Comparison of ENCODE assay signal across 20 mouse cellular contexts in the genomic region with DNA sequence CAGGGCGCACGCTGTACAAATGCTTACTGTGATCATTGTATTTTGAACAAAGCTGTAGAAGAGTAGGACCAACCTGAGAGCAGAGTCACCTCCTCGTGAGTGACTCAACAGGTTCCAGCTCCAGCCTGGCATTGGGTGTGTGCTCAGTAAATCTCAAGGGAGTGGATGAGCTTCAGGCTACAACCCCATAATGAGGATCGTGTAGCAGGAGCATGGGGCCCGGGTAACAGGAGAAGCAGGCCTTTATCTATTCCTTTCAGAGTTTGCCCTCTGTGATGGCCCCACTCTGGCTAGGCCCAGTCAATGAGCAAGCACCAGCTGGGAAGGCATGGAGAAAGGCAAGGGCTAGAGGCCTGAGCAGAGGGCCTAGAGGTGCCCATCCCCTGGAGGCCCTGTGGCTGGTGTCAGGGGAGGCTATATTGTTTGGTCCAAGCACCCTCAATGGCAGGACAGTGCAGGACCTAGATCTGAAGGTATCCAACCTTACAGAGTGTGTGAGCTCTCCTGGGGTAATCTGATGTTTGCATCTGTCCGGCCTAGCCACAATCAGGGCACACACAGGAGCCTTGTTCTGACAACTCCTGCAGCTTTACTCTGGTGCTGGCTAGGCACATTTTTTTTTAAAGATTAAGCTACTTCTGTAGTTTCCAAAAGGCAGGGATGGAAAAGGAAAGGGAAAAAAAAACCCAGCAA. TPM values are rescaled to one million over a fixed set of nuclear protein-coding genes. Genes with fewer than 3 reads are reported as not detected.
DNase-seq lines count a peak whose midpoint lies in the region; ATAC-seq lines count a peak whose summit lies in the region.
"Had no signal": no experiment of that assay in that cellular context is flagged by ENCODE, and none has a peak within 500 bp of the region (broad histone marks: within the 10 kb centered on the region; RNA-seq: fewer than 3 reads in every experiment).

No protein-coding gene starts in this region.

- no peaks in the 10 kb centered on the region for H3K36me3 ChIP-seq in hindbrain, embryonic 13.5 days
- peaks cover 20% of the 10 kb centered on the region for H3K36me3 ChIP-seq in hindbrain, embryonic 10.5 days
- no peaks in the 10 kb centered on the region for H3K36me3 ChIP-seq in liver, embryonic 11.5 days (ENCODE audit: control insufficient read depth, insufficient read depth, low read length)
- H3K36me3 ChIP-seq in midbrain, embryonic 16.5 days (ENCODE audit: control insufficient read depth, insufficient read depth, low read length) = no peaks in the 10 kb centered on the region
- H3K36me3 ChIP-seq: G1E; limb, embryonic 10.5 days; lung, embryonic 15.5 days had no signal

- 67% methylated on average over 6 of the region's 6 CpGs for WGBS in hindbrain, embryonic 13.5 days
- 72% methylated on average over 6 of the region's 6 CpGs for WGBS in hindbrain, embryonic 10.5 days
- 57% methylated on average over 6 of the region's 6 CpGs for WGBS in liver, embryonic 11.5 days
- WGBS in midbrain, embryonic 16.5 days = 52% methylated on average over 6 of the region's 6 CpGs

- H3K4me1 ChIP-seq in hindbrain, embryonic 13.5 days (replicated peaks) = peaks cover 12% of the 10 kb centered on the region
- peaks cover 9% of the 10 kb centered on the region for H3K4me1 ChIP-seq in hindbrain, embryonic 10.5 days (replicated peaks)
- peaks cover 6% of the 10 kb centered on the region for H3K4me1 ChIP-seq in liver, embryonic 11.5 days (replicated peaks; ENCODE audit: control insufficient read depth, insufficient read depth, low read length)
- 0 out of 2 replicates have a peak, but pooled peaks cover 2% of the 10 kb centered on the region for H3K4me1 ChIP-seq in midbrain, embryonic 16.5 days (ENCODE audit: control insufficient read depth, insufficient read depth, low read length)
- H3K4me1 ChIP-seq: limb, embryonic 10.5 days had no signal

- ATAC-seq in hindbrain, embryonic 13.5 days (ENCODE audit: low FRiP score) = no peak
- ATAC-seq in liver, embryonic 11.5 days (replicated peaks; ENCODE audit: low FRiP score) = peak; percentile 91
- ATAC-seq in midbrain, embryonic 16.5 days = no peak

- no peak overlapping the region for H3K4me3 ChIP-seq in hindbrain, embryonic 13.5 days
- H3K4me3 ChIP-seq in hindbrain, embryonic 10.5 days = no peak overlapping the region
- no peak overlapping the region for H3K4me3 ChIP-seq in liver, embryonic 11.5 days (ENCODE audit: low read depth, low read length)
- no peak overlapping the region for H3K4me3 ChIP-seq in midbrain, embryonic 16.5 days (ENCODE audit: low read depth, low read length)
- H3K4me3 ChIP-seq: limb, embryonic 10.5 days; lung, embryonic 15.5 days; myocyte had no signal

- H3K9me3 ChIP-seq in hindbrain, embryonic 13.5 days = no peaks in the 10 kb centered on the region
- no peaks in the 10 kb centered on the region for H3K9me3 ChIP-seq in hindbrain, embryonic 10.5 days
- no peaks in the 10 kb centered on the region for H3K9me3 ChIP-seq in liver, embryonic 11.5 days (ENCODE audit: control insufficient read depth, low read length)
- H3K9me3 ChIP-seq in midbrain, embryonic 16.5 days (replicated peaks; ENCODE audit: control insufficient read depth, low read length, poor library complexity, severe bottlenecking) = no peaks in the 10 kb centered on the region
- H3K9me3 ChIP-seq: G1E; limb, embryonic 10.5 days; lung, embryonic 15.5 days had no signal

- H3K9ac ChIP-seq in hindbrain, embryonic 13.5 days = no peak overlapping the region
- no peak overlapping the region for H3K9ac ChIP-seq in liver, embryonic 11.5 days (ENCODE audit: low read depth, low read length)
- H3K9ac ChIP-seq in midbrain, embryonic 16.5 days (ENCODE audit: low read depth, low read length) = peak overlapping the region; percentile 34; the same call in 1 of the 2 replicates
- H3K9ac ChIP-seq: lung, embryonic 15.5 days had no signal

- peak overlapping the region; percentile 37; the same call in 1 of the 2 replicates for H3K27ac ChIP-seq in hindbrain, embryonic 13.5 days
- no peak overlapping the region for H3K27ac ChIP-seq in hindbrain, embryonic 10.5 days
- H3K27ac ChIP-seq in liver, embryonic 11.5 days (ENCODE audit: low read depth, low read length) = no peak overlapping the region
- H3K27ac ChIP-seq in midbrain, embryonic 16.5 days (ENCODE audit: low read length) = peak overlapping the region; percentile 19; the same call in 1 of the 2 replicates
- H3K27ac ChIP-seq: limb, embryonic 10.5 days; lung, embryonic 15.5 days had no signal

- no peak overlapping the region for H3K4me2 ChIP-seq in hindbrain, embryonic 13.5 days
- no peak overlapping the region for H3K4me2 ChIP-seq in liver, embryonic 11.5 days
- H3K4me2 ChIP-seq in midbrain, embryonic 16.5 days (ENCODE audit: low read length) = no peak overlapping the region
- H3K4me2 ChIP-seq: heart, embryonic 11.5 days; lung, embryonic 15.5 days had no signal

- no peaks in the 10 kb centered on the region for H3K27me3 ChIP-seq in hindbrain, embryonic 13.5 days
- H3K27me3 ChIP-seq in hindbrain, embryonic 10.5 days (ENCODE audit: insufficient read depth, poor library complexity, severe bottlenecking) = no peaks in the 10 kb centered on the region
- H3K27me3 ChIP-seq in liver, embryonic 11.5 days (replicated peaks; ENCODE audit: control insufficient read depth, insufficient read depth, low read length) = no peaks in the 10 kb centered on the region
- H3K27me3 ChIP-seq in midbrain, embryonic 16.5 days (ENCODE audit: control insufficient read depth, insufficient read depth, low read depth, low read length) = no peaks in the 10 kb centered on the region
- H3K27me3 ChIP-seq: lung, embryonic 15.5 days had no signal

- DNase-seq in hindbrain, embryonic 10.5 days (ENCODE audit: low spot score) = no peak
- DNase-seq in c-Kit-positive CD71-positive TER-119-negative erythroid progenitor cells, embryonic 14.5 days (ENCODE audit: low read depth) = peak; percentile 37
- no peak for DNase-seq in liver, embryonic 11.5 days (ENCODE audit: low spot score)
- no peak for DNase-seq in cerebellum, postnatal 36 days
- no peak for DNase-seq in layer of hippocampus, adult 11-12 months (ENCODE audit: low spot score)
- DNase-seq: adrenal gland, adult 2 months; cerebellum, adult 9-10 months; gastrocnemius, postnatal 14 days; heart, postnatal 4 days; kidney, postnatal 10 days; right cerebral cortex, adult 18-20 months; spleen, adult 18-20 months; thymus, postnatal 4 days had no signal

RNA-seq across cellular contexts. Expression of a gene that starts 58.6 kb away (rescaled TPM):
- 20.6 and 23.5 TPM in 2 replicates for polyA plus RNA-seq in hindbrain, embryonic 13.5 days (2015; fragmentation: Nextera tagmentation; extraction: Ambion mirVana)
- 29.6 and 29.8 TPM in 2 replicates for polyA plus RNA-seq in hindbrain, embryonic 10.5 days (2016; fragmentation: Nextera tagmentation; extraction: Ambion mirVana)
- 2.0 and 3.3 TPM in 2 replicates for polyA plus RNA-seq in liver, embryonic 11.5 days (2014; fragmentation: Nextera tagmentation; extraction: Ambion mirVana)
- polyA plus RNA-seq in midbrain, embryonic 16.5 days (2015; fragmentation: Nextera tagmentation; extraction: Ambion mirVana) = 54.5 and 55.3 TPM in 2 replicates
- polyA plus RNA-seq: G1E had no signal

Comparison
In these comparisons a context has a peak if more than half of its experiments do, and no peak if none do; other contexts are left out.
1. H3K27ac ChIP-seq: peak in hindbrain, embryonic 13.5 days (single experiment) and midbrain, embryonic 16.5 days (single experiment); none in hindbrain, embryonic 10.5 days (single experiment) and liver, embryonic 11.5 days (single experiment).